Mouse (Mus musculus) adrenal gland, postnatal 25 days (tissue): ENCODE results near the gene Ptk7. TPM values are rescaled to one million over a fixed set of nuclear protein-coding genes. Genes with fewer than 3 reads are reported as not detected.

Experiments
- DNase-seq: peaks from one replicate; pipeline ENCODE4 v3.0.0; 2021; ENCODE audit warnings: mixed read lengths
- long read RNA-seq: library from polyadenylated mRNA; stranded (forward); transcript quantifications from one replicate; pipeline ENCODE4 v2.0.0, GENCODE M21; 2021
- total RNA-seq: library from RNA; stranded (reverse); gene quantifications from 2 replicates; pipeline ENCODE4 v1.2.3, GENCODE M21; 2021

Ptk7 gene
- total RNA-seq = 8.0 and 16.8 TPM in 2 replicates
- long read RNA-seq, full-length matches to known transcripts = 7 of 17 reads
- long read RNA-seq, partial matches to known transcripts = 7 of 17 reads
- long read RNA-seq, other reads (novel, unspliced or antisense) = 3 of 17 reads

GRCm38 (mm10) chr17:46628791-46629684 is at the start of gene Ptk7:
Gene Ptk7 (minus strand): TSS chr17:46629504.
- DNase-seq = peak; percentile 75

DNA sequence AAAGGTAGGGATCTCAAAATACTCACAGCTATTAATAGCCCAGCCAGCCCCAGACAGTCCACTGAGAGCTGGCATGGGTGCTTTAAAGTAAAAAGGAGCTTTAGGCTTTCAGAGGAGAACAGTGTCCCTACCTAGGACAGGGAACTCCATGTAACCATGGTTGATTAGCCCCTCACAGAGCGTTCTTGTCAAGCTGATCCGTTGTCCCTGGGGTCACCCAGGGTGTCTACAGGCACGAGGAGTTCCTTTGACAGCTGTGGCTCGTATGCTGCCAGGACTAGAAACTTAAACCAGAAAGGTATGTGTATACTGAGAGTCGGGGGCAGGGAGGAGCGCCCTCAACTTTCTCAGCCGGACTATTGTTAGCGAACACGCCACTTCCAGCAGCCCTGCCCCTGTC is 49.6 kb upstream of the Ptk7 start:
- no peak for DNase-seq

GRCm38 (mm10) chr17:46678416-46678815 is 49.1 kb upstream of the Ptk7 start, which contains the start of gene Mea1:
Gene Mea1 (plus strand): TSS chr17:46678793.
- no peak for DNase-seq

DNA sequence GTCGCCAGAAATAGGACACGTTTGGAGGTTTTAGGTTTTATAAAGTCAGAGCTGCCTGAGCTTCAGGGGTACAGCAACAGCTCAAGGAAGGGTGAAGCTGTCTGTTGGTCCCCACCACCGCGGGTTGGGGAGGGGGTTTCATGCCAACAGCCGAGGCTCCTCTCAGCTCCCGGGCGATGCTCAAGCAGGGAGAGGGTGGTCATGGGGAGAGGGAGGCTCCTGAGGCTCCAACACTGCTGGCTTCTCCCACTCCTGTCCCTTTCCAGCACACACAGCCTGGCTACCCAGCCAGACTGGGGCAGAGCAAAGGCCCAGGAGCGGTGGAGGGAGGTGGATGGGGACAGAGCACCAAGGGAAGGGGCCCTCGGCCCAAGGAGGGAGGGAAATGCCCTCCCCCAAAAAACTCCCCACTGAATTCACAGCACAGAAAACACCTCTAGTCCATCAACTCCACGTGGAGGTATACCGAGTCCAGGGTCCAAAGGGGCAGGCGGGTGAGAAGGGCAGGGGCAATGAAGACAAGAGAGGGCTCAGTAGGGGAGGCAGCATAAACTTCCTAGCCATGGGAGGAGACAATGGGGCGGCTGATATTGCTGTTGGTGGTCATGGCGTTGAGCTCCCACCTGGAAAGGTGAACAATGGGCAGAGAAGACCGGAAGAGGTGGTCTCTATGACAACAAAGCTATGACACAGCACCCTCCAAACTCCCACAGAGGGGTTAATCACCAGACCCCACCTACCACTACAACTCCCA is 45.4 kb upstream of the Ptk7 start:
- DNase-seq = no peak

DNA sequence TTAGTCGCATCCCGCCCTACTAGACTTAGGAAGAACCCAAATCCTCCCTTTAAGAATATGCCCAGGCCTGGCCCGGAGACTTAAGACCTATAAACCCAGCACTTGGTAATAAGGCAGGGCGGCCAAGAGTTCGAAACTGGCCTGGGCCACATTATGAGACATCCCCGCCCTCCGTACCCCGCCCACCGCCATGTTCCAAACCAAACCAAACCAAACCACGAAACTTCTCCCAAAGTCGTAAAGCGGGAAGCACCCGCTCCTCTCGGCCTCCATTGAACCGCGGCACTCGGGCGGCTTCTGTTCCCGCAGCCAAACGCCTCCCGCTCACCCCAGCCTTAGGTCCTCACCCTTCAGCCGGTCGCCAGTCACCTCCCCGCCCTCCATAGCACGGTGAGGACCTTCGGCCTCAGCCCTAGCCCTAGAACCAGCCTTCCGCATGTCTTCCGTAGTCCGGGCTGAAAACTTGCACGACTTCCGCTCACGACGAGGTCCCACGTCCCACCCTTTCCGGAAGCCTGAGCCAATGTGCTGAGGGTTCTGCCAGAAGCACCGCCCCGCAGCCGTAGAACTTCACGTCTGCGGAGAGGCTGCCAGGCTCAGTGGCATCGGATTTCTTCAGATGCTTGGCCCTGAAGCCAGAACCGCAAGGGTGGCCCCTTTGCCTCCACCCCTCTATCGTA is 44.7 kb upstream of the Ptk7 start, which contains the start of gene Rrp36:
Rrp36 (minus strand) TSS at position 503 of the 680 bp plus-strand sequence.
- peak; percentile 90 for DNase-seq

DNA sequence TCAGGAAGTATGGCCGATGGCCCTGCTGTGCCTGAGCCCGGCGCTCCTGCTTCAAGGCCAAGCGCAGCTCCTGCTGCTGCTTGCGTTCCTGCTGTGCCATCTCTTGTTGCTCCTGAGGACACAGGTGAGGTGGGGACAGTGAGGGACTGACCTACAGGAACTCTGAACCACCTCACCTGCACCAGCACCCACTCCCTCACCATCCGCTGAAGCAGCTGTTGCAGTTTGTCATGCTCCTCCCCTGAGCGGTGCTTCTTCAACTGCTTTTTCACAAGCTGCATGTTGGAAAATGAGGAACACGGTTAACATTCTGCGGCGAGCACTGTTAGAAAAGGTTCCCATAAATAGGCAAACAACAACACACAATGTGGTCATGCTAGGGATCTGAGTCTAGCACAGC is 40.6 kb upstream of the Ptk7 start:
- DNase-seq = no peak

DNA sequence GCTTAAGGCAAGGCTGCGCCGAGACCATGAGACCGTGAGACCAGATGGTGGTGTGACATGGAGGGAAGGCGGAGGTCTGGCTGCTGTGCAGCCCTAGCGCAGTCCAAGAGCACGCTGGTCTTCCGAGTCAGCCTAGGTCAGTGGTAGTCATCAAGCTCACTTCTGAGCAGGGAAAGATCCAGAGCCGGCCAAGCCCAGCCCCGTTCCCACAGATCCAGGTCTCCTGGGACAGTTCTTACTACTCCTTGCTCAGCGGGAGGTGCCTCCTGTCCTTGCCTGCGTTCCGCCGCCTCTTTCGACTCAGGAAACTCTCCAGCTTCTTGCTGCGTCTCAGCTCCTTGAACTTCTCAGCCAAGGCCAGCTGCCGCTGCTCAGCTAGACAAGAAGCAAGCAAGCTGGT is 38.4 kb upstream of the Ptk7 start:
- DNase-seq = no peak

DNA sequence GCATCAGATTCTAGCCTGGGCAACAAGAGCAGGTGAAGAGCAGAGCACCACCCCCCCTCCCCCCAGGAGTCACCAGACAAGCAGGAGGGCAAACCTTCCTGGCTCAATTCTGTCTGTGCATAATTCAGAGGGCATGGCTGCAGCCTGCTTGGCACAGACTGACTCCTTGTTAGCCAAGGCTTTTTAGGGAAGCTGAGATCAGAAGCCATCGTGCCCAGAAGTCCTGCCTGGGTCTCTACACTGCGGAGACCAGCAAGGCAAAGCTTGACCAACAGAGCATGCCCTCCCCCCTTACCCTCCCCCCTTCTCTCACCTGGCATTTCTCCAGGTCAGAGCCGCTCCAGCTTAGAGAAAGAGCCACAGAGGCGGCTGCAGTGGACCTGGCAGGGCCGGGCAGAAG is 33.4 kb upstream of the Ptk7 start:
- no peak for DNase-seq

DNA sequence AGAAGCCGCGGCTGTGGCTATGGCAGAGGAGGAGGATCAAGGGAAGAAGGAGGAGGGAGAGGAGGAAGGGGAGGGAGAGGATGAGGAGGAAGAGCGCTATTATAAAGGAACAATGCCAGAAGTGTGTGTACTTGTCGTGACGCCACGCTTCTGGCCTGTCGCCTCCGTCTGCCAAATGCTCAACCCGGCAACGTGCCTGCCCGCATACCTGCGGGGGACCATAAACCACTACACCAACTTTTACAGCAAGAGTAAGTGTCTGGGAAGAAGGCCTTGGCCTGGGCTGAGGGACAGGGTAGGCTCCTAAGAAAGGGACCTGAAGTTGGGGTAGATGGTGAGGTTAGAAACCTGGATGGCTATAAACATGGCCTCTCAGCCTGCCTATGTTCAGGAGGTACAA is 32.7 kb upstream of the Ptk7 start:
- DNase-seq = no peak

- DNase-seq = no peak
Measured at GRCm38 (mm10) chr17:46661351-46661750, 32.0 kb upstream of the Ptk7 start.

GRCm38 (mm10) chr17:46656054-46656453 is 26.8 kb upstream of the Ptk7 start:
- no peak for DNase-seq

DNA sequence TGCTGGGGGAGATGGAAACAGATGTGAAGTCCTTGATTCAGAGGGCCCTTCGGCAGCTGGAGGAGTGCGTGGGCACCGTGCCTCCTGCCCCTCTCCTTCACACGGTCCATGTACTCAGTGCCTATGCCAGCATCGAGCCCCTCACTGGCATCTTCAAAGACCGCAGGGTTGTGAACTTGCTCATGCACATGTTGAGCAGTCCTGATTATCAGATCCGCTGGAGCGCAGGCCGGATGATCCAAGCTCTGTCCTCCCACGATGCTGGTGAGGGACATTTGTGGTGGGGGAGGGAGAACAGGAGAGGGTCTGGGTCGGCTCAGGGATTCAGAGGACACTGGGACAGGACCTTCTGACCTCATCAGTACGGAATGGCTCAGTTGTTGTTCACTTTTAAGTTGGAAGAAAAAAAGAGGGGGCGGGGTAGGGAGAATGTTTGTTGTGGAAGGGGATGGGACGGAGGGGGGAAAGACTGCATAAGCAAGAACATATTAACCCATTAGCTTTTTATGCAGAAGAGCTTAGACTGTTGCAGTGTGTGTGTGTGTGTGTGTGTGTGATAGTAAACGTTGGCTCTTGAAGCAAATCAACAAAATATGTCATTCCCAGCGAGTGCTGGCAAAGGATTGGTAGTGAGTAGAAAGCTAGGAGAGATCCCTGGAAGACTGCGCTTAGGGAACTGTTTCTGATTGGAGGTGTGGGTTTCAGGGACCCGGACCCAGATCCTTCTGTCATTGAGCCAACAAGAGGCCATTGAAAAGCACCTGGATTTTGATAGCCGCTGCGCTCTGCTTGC is 22.6 kb upstream of the Ptk7 start:
- DNase-seq = no peak

- DNase-seq = no peak
Measured at GRCm38 (mm10) chr17:46651292-46651691, 22.0 kb upstream of the Ptk7 start.

DNA sequence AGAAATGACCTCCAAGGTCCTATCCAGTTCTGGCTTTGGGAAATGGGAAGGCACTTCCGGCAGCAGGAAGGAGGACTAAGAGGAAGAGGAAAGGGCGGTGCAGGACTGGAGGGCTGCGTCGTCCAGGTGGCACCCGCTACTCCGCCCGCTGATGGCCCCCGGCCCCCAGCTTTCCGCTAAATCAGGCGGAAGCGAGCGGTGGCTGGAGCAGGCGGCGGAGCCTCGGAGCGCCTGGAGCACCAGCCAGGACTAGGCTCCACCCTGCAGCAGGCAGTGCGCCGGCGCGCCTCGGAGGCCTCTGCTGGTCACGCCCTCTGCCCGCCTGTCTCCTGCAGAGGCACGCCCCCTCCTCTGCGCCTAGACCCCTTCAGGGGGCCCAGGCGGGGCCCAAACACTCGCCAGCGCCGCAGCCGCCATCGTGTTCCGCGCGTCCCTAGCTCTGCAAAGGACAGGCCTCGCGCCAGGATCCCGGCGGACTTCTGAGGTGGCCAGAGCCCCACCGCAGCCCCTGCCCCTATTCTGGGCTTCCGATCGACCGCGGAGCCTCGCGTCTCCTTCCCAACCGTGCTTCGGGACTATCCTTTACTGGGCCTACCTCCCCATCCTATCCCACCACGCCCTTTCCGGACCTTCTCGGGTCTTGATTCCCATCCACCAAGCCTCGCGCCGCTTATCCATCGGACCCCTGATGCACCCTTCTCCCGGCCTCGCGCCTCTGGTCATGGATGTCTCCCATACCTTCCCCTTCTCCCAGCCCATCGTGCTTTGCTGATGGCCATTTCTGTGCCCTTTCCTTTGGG is 21.1 kb upstream of the Ptk7 start, which contains the start of gene Cul7:
Cul7 (plus strand) TSS at position 106 of the 800 bp plus-strand sequence.
- peak; percentile 92 for DNase-seq

DNA sequence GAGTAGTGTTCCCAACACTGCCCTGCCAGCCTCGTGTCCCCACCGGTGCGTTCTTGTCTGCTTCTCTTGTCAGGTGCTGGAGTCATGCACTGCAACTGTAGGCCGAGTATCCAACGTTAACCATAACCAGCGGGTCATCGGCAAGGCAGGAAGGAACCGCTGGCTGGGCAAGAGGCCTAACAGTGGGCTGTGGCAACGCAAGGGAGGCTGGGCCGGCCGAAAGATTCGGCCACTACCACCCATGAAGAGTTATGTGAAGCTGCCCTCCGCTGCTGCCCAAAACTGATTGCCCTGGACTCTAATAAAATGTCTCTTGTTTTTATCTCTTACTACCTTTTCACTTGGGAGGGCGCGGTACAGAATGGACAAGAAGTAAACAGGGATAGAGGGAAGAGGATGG is 20.5 kb upstream of the Ptk7 start:
- DNase-seq = no peak

- no peak for DNase-seq
Measured at GRCm38 (mm10) chr17:46648436-46648835, 19.1 kb upstream of the Ptk7 start.

- no peak for DNase-seq
Measured at GRCm38 (mm10) chr17:46647279-46647678, 18.0 kb upstream of the Ptk7 start.

GRCm38 (mm10) chr17:46646322-46646662 is 17.0 kb upstream of the Ptk7 start:
- DNase-seq = no peak

GRCm38 (mm10) chr17:46645561-46646321 is 16.4 kb upstream of the Ptk7 start, which contains the start of the genes Klc4 and Mrpl2:
Gene Klc4 (minus strand): TSS chr17:46646022.
Gene Mrpl2 (plus strand): TSS chr17:46646229.
- DNase-seq = peak; percentile 97
